Mouse (Mus musculus) cortical plate, adult 2 months (tissue): Measurements from ENCODE around the gene 9230102O04Rik. TPM values are rescaled to one million over a fixed set of nuclear protein-coding genes. Genes with fewer than 3 reads are reported as not detected.

ENCODE experiments used
- H3K27ac ChIP-seq: fragments of 200-500 bp; 2 replicates; pipeline ENCODE4 v1.5.1; 2012; ENCODE audit warnings: low read length, control low read depth, inconsistent platforms; ENCODE audit not compliant: insufficient read depth
- H3K4me1 ChIP-seq: fragments of 200-500 bp; 2 replicates; pipeline ENCODE4 v1.6.1; 2011; ENCODE audit warnings: low read length; ENCODE audit not compliant: control insufficient read depth, insufficient read depth
- H3K4me3 ChIP-seq: fragments of 200-500 bp; 2 replicates; pipeline ENCODE4 v1.5.1; 2011; ENCODE audit warnings: mild to moderate bottlenecking, low read length, control low read depth; ENCODE audit not compliant: insufficient read depth
- CTCF ChIP-seq: fragments of 200-500 bp; IDR thresholded peaks from 2 replicates; pipeline ENCODE4 v1.5.1; 2011; ENCODE audit warnings: mild to moderate bottlenecking, control low read depth, low read length; ENCODE audit not compliant: insufficient read depth; ENCODE audit errors: extremely low read depth
- POLR2A ChIP-seq: fragments of 200-500 bp; IDR thresholded peaks from 2 replicates; pipeline ENCODE4 v1.6.1; 2011; ENCODE audit warnings: mild to moderate bottlenecking, low read length, control low read depth; ENCODE audit not compliant: insufficient read depth; ENCODE audit errors: extremely low read depth
- polyA plus RNA-seq: library from polyadenylated mRNA; depleted of rRNA; stranded (reverse); fragments of >200 nt; gene quantifications from 2 replicates; pipeline ENCODE4 v1.2.3, GENCODE M21; 2012; rRNA removed

The 9230102O04Rik gene
- polyA plus RNA-seq: not detected in 2 replicates

DNA sequence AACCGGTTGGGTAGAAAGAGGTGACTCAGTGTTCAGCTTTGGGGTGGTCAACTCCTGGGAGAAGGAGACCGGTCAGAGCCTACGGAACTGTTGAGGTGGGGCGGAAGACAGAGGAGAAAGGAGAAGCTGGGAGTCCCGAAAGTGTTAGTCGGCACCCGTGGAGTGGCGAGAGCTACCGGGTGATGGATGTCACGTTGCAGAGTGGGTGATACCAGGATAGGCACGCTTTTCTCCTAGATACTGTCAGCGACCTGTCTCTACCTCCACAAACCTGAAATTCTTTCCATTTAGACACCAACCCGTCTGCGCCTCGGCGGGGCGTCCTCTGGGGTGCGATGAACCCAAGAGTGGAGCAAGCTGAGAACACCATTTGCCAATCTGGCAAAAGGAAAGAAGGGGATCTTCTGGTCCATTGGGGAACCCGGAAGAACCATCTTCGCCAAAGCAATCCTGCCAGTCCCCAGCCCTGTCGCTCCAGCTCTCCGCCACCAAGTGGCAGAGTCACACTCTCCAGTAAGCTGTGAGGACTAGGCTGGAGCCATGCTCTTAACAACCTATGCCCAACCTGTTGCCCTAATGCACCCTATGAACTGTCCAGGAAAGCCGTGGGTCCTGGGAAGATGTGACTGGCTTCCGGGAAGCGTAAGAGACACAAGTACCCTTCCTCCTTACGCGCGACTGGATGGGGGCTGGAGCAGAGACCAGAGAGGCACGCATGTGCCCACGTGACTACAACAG, at the start of gene 9230102O04Rik:
9230102O04Rik (minus strand) TSS at position 628 of the 738 bp plus-strand sequence.
- Histone ChIP-seq H3K27ac (no peak within 1 kb of the TSS), H3K4me3 (no peak within 1 kb of the TSS), H3K4me1 (no peaks in the 10 kb centered on the region)
- 0 out of 2 replicates have a peak, but pooled peaks have one; percentile 5 for TF ChIP-seq CTCF
- no peak for TF ChIP-seq POLR2A

DNA sequence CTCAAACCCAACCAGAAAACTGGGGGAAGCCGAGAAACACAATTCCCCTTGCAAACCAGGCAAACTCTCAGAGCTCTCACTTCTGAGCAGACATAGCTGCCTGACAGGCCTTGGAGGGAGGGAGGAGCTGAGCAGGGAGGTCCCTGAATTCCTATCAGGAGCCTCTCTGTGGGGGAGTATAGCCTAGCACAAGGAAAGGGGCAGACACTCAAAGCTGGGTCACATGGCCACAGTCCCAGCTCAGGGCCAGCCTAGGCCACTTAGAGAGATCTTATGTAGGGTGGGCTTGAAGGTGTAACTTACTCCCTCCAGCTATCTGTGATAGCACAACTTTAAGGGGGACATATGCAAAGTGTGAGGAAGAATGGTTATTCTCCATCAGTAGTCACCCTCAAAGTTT, 46.6 kb upstream of the 9230102O04Rik start:
- TF ChIP-seq POLR2A: no peak
- TF ChIP-seq CTCF: no peak
- no peak overlapping the region for H3K27ac ChIP-seq
- H3K4me3 ChIP-seq: no peak overlapping the region
- no peaks in the 10 kb centered on the region for H3K4me1 ChIP-seq

DNA sequence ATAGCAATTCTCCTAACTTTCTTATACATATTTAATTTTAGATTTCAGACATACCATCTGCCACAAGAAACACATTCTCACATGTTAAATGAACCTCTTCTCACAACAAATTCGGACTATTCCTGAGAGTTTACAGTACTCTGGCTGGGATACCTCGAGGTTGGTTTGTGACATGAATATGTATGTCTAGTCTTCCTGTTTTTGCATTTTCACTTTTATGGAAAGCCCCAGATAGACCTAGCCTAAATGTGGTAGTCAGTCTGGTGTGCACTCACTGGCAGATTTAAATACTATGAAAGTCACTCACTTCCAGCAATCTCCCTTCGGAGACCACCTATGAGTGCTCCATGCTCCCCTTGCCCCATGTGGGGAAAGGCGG, 37.6 kb upstream of the 9230102O04Rik start:
- no peak for TF ChIP-seq POLR2A
- TF ChIP-seq CTCF: no peak
- H3K4me1 ChIP-seq: peaks cover 2% of the 10 kb centered on the region; the same call in 1 of the 2 replicates
- H3K27ac ChIP-seq: peak overlapping the region; percentile 6; the same call in 1 of the 2 replicates
- H3K4me3 ChIP-seq: no peak overlapping the region

DNA sequence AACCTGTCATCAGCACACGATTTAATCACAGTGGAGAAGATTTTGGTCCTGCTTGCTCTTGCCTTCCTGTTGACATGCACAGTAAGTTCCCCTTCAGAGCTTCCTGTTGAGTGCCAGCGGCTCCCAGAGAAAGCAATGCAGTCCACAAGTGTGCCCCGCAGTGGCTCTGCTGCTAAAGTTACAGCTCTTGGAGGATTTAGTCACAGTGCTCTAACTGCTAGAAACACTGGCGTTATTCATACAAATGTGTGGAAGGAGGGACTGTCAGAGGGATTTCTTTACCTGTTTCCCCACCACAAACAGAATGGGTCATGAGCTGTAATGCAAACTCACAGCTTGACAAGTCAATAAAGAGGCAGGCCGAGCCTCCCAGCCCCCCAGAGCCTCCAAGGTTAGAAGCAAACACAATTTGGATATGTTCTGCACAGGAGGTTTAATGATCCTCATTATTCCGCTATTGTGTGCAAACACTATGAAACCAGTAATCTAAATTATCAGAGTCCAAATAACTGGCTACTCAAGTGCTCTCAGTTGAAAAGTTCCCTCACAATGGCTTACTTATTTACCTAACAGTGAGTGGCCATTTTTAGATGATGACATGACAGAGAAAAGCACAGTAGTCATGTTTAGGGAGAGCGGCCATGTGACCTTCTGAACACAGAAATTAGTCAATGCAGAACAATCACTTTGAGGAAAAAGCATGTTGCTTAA, 37.0 kb upstream of the 9230102O04Rik start:
- Histone ChIP-seq H3K4me1 (peaks cover 2% of the 10 kb centered on the region; the same call in 1 of the 2 replicates), H3K4me3 (no peak overlapping the region), H3K27ac (no peak overlapping the region)
- no peak for TF ChIP-seq POLR2A
- no peak for TF ChIP-seq CTCF

DNA sequence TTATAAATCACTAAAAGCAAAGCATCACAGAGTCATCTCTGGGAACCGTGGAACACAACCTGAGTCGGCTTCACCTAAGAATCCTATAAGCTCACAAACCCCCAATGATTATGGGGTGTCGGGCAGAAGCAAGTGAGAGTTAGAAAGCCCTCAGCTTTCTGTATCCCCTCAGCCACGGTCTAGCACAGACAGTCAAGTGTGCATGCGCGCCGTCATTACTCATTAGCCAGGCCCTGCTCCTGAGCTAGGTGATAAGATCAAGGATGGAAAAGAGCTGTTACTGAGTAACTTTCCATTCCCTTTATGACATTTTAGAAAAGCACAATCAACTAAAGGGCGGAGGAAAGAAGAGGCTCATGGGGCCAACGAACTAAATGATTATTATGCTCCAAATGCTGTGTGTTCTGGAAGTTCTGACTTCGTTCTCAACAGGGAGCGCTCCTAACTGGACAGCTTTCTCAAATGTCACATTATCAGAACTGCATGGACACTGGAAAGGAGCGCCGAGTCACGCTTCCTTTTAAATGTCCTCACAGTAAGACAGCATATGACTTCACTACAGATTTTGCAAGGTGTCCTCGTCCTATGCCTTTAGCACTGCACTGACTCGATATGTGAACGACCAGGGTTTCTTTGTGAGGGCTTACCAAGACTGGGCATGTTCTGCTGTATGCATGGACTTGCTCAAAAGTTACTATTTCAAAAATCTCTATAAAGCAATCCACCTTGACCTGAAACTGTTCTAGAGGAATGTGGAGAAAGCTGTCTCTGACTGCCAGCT, 29.5 kb upstream of the 9230102O04Rik start:
- H3K4me1 ChIP-seq: no peaks in the 10 kb centered on the region
- H3K27ac ChIP-seq: no peak overlapping the region
- TF ChIP-seq CTCF (no peak), POLR2A (no peak)

DNA sequence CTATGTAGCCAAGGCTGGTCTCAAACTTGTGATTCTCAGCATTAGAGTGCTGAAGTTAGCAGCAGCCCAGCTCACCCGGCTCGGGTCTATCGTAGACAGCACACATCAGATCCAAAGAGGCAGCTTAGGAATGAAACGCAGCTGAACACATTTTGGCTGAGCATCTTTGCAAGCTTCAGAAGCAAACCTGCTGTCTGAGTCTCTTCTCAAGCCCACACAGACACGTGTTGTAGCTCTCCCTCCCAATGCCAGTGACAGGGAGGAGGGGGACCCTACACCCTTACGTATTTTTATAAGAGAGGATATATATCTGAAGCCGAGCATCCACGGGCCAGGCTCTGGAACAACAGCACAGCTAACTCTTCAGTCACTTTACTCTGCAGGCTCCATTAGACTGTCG, 28.3 kb upstream of the 9230102O04Rik start:
- no peak for TF ChIP-seq POLR2A
- no peak for TF ChIP-seq CTCF

More for the DNA sequence above, 29.5 kb upstream of the 9230102O04Rik start:
- H3K4me3 ChIP-seq: no peak overlapping the region

DNA sequence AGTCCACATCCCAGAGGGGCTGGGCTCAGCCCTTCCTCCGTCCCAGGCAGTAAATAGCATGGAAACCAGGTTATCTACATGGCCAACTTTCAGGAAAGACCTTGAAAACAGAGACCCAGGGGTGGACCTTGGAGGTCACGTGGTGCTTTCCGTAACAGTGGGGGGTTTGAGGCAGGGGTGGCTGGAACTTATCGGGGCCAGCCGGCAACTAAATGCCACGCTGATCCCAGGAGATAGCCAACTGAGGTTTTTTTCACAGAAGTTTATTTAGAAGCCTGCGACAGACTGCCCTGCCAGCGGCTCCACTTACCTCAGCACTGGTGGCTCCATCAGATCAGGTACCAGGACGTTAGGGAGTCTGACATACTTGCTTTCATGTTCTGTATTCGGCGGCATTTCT, 16.7 kb upstream of the 9230102O04Rik start:
- no peak for TF ChIP-seq CTCF
- no peak for TF ChIP-seq POLR2A
- Histone ChIP-seq H3K4me1 (no peaks in the 10 kb centered on the region), H3K27ac (no peak overlapping the region), H3K4me3 (no peak overlapping the region)

More for the DNA sequence above, 28.3 kb upstream of the 9230102O04Rik start:
- Histone ChIP-seq H3K4me3 (no peak overlapping the region), H3K27ac (no peak overlapping the region), H3K4me1 (no peaks in the 10 kb centered on the region)

DNA sequence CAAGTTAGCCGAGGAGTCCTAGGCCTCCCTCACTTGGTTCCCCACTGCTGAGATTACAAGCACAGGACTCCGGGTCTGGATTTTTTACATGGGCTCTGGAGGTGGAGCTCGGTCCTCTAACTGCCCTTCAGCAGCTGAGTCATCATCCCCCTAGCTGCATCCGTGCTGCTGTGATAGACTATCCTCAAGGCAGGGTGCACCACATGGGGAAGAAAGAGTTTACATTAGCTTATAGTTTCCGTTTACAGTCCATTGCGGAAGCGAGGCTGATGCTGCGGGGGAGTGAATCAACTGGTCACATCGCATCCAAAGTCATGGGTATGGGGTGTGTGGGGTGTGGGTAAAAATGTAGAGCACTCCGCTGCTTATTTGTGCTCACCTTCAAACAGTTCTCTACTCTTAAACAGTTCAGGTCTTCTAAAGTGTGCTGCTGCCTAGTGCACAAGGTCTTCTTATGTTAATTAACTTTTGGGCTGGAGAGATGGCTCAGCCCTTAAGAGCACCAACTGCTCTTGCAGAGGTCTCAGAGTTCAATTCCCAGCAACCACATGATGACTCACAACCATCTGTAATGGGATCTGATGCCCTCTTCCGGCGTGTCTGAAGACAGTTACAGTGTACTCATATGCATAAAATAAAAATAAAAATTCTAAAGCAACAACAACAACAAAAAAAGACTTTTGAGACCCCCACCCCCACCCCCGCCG, 14.7 kb upstream of the 9230102O04Rik start:
- no peak overlapping the region for H3K4me3 ChIP-seq
- TF ChIP-seq CTCF (no peak), POLR2A (no peak)
- no peak overlapping the region for H3K27ac ChIP-seq
- no peaks in the 10 kb centered on the region for H3K4me1 ChIP-seq

DNA sequence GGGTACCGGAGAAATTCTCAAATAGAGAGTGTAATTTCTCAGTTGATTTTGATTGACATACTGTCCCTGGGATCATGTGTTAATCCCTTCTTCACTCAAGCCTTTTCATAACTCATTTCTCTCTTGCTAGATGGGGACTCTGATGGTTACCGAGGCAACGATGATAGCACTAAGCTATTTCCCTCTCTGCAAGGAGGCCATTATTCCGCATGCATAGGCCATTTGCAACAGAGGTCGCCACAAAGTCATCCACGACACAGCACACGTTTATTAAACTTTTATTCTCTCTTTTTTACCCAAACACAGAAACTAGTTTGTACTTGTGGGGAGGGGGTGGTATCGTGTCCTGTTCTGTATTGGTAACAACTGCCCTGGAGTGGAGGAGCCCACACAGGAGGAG, 8.5 kb upstream of the 9230102O04Rik start:
- Histone ChIP-seq H3K4me1 (no peaks in the 10 kb centered on the region), H3K27ac (no peak overlapping the region), H3K4me3 (no peak overlapping the region)
- TF ChIP-seq CTCF (no peak), POLR2A (no peak)
